Mouse (Mus musculus): ENCODE data around the gene Ireb2.
A peak's percentile ranks its signal among the peaks of the same experiment; 100 is the strongest.
"Not testable (repeated sequence)": the region's sequence is repeated elsewhere in the genome, so short reads cannot be mapped to it uniquely, and the experiment has no call there.

Gene Ireb2

GRCm38 (mm10) chr9:54863363-54864281 lies at the start of gene Ireb2:
Gene Ireb2 (plus strand): TSS chr9:54863789.
- DNase-seq (ENCODE audit: low spot score in 2 of 2): peak; percentile 97

GRCm38 (mm10) chr9:54816508-54817201 lies 46.9 kb upstream of the Ireb2 start:
- no peak for DNase-seq (ENCODE audit: low spot score in 2 of 2)

- peak; percentile 1 to 10 for DNase-seq (ENCODE audit: low spot score in 2 of 2)
Observed at GRCm38 (mm10) chr9:54821442-54822100, 42.0 kb upstream of the Ireb2 start.

GRCm38 (mm10) chr9:54829760-54830159 lies 33.8 kb upstream of the Ireb2 start:
- no peak for DNase-seq (ENCODE audit: low spot score in 2 of 2)

- peak in 1 of 2 experiments; percentile 3 for DNase-seq (ENCODE audit: low spot score in 2 of 2)
Observed at GRCm38 (mm10) chr9:54830624-54831023, 33.0 kb upstream of the Ireb2 start.

- no peak for DNase-seq (ENCODE audit: low spot score in 2 of 2)
Observed at GRCm38 (mm10) chr9:54833831-54834230, 29.8 kb upstream of the Ireb2 start.

GRCm38 (mm10) chr9:54835951-54836717 lies 27.5 kb upstream of the Ireb2 start:
- not testable (repeated sequence) for DNase-seq (ENCODE audit: low spot score in 2 of 2)

GRCm38 (mm10) chr9:54837835-54838234 lies 25.8 kb upstream of the Ireb2 start:
- no peak for DNase-seq (ENCODE audit: low spot score in 2 of 2)

- no peak for DNase-seq (ENCODE audit: low spot score in 2 of 2)
Observed at GRCm38 (mm10) chr9:54840145-54840544, 23.4 kb upstream of the Ireb2 start.

- no peak for DNase-seq (ENCODE audit: low spot score in 2 of 2)
Observed at GRCm38 (mm10) chr9:54842311-54842710, 21.3 kb upstream of the Ireb2 start.

- no peak for DNase-seq (ENCODE audit: low spot score in 2 of 2)
Observed at GRCm38 (mm10) chr9:54843887-54844286, 19.7 kb upstream of the Ireb2 start.

- DNase-seq (ENCODE audit: low spot score in 2 of 2): no peak
Observed at GRCm38 (mm10) chr9:54844556-54845176, 18.9 kb upstream of the Ireb2 start.

GRCm38 (mm10) chr9:54848203-54848602 lies 15.4 kb upstream of the Ireb2 start:
- no peak for DNase-seq (ENCODE audit: low spot score in 2 of 2)

GRCm38 (mm10) chr9:54853036-54853435 lies 10.6 kb upstream of the Ireb2 start:
- DNase-seq (ENCODE audit: low spot score in 2 of 2): not testable (repeated sequence)

- DNase-seq (ENCODE audit: low spot score in 2 of 2): no peak
Observed at GRCm38 (mm10) chr9:54853619-54854018, 10.0 kb upstream of the Ireb2 start.

- DNase-seq (ENCODE audit: low spot score in 2 of 2): no peak
Observed at GRCm38 (mm10) chr9:54855638-54856037, 8.0 kb upstream of the Ireb2 start.

GRCm38 (mm10) chr9:54856121-54856520 lies 7.5 kb upstream of the Ireb2 start:
- no peak for DNase-seq (ENCODE audit: low spot score in 2 of 2)

GRCm38 (mm10) chr9:54857474-54857873 lies 6.1 kb upstream of the Ireb2 start:
- DNase-seq (ENCODE audit: low spot score in 2 of 2): no peak

GRCm38 (mm10) chr9:54860526-54860925 lies 3.1 kb upstream of the Ireb2 start:
- no peak for DNase-seq (ENCODE audit: low spot score in 2 of 2)

- no peak for DNase-seq (ENCODE audit: low spot score in 2 of 2)
Observed at GRCm38 (mm10) chr9:54878759-54879158, 15.2 kb downstream of the Ireb2 start.

- DNase-seq (ENCODE audit: low spot score in 2 of 2): no peak
Observed at GRCm38 (mm10) chr9:54892111-54892510, 28.5 kb downstream of the Ireb2 start.
